Mouse (Mus musculus) lung, adult 2 months (tissue): ENCODE data around the gene Ccdc51.

ENCODE experiments used
- CTCF ChIP-seq: fragments of 200-500 bp; IDR thresholded peaks from 2 replicates; pipeline ENCODE4 v1.5.1; 2011; ENCODE audit warnings: mild to moderate bottlenecking, low read length, control low read depth; ENCODE audit not compliant: insufficient read depth
- POLR2A ChIP-seq: fragments of 200-500 bp; IDR thresholded peaks from 2 replicates; pipeline ENCODE4 v1.6.1; 2011; ENCODE audit warnings: low read depth, mild to moderate bottlenecking, control low read depth, low read length, borderline replicate concordance; ENCODE audit errors: extremely low read depth

DNA sequence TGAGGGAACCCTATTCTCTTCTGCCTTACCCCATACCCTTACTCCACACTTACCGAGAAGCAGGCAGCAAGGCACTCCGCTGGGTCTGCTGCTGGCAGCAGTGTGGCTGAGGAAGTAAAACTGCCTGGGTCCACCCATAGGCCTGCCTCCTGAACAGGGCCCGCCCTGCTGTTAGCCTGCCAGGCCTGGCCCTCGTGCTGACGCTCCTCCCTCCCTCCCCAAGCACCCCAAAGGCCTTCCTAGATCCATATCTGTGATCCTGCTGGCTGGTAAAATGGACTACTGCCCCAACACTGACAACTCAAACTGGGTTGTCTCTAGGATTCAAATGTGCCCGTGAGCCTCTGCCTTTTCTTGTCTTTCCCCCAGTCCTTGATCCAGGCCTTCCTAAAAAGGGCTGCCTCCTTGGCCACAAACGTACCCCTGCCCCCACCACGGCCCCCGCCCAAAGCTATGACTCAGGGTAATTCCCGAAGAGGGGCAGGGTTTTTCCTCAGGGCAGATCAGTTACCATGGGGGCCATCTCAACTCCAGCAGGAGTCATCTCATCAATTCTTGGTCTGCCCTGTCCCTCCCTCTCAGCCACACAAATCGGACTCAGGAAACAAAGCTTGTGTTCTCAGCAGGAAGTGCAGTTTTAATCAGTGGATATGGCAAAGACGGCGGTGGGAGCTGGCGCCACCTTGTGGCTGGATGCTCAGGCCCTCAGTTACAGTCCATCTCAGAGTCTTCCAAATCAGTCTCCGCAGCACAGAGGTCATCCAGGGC lies 23.0 kb upstream of the Ccdc51 start, which contains the start of gene Trex1:
- TF ChIP-seq CTCF = peak; percentile 92
- peak; percentile 97 for TF ChIP-seq POLR2A
